Mouse (Mus musculus): Measurements from ENCODE around the gene Defb30. TPM values are rescaled to one million over a fixed set of nuclear protein-coding genes. Genes with fewer than 3 reads are reported as not detected.
A peak's percentile ranks its signal among the peaks of the same experiment; 100 is the strongest.

The Defb30 gene
- total RNA-seq (2022): not detected

- DNase-seq: no peak
These were observed at the start of gene Defb30 for GRCm38 (mm10) chr14:63049910-63050370. Defb30 (minus strand) TSS chr14:63049960.

DNA sequence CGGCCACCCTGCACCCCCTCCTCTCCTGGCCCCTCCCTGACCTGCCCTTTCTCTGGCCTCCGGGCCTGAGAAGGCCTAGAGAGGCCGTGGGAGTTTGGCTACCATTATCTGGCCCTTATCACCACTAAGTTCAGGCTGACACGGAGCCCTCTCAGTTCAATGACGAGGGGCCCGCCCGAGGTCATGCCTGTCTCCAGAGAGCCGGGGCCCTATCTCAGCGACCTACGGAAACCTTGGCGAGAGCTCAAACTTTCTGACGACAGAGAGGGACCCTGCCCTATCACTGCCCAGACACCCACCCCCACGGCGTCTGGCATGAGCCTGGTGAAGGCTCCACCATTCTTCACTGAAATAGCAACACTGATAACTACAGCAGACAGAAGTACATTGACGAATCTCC is 17.9 kb upstream of the Defb30 start:
- no peak for DNase-seq

GRCm38 (mm10) chr14:63066630-63067310 is 17.0 kb upstream of the Defb30 start:
- DNase-seq: no peak

- DNase-seq: no peak
These were observed 15.6 kb upstream of the Defb30 start for GRCm38 (mm10) chr14:63065391-63065790.

DNA sequence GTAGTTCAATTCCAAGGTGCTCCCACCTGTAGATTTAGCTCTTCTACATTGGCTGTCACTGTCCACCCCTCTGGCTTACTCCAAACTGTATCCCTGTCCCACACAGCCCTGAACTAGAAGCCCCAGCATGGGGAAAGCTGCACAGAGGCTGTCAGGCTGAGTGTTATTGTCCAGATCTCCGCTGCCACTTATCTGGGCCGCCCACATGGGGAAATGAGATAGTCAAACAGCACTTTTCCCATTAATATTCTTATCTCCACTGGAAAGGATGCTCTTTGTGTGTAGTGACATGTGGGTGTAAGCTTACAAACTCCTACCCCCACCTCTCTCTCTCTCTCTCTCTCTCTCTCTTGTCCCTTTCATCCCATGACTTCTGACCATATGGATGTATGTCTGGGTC is 12.4 kb upstream of the Defb30 start:
- DNase-seq: no peak

- DNase-seq: no peak
These were observed 10.6 kb upstream of the Defb30 start for GRCm38 (mm10) chr14:63060361-63060760.

DNA sequence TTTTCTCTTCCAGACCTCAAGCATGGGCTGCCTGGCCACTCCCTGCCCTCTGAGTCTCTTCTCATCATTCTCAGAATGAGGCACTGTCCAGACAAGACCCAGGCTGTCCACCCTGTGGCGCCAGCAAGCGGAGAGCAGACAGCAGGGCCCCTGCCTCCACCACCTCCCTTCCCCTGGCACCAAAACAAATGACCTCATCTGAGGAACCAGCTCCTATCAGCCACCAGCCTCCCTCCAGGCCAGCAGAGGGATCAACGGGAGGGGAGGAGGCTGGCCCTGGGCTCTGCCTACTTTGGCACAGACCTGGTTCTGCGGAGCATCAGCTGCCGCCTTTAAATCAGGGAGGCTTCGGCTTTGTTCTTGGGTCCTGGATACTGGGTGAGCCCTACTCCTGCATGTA is 5.0 kb upstream of the Defb30 start:
- peak; percentile 78 for DNase-seq

- DNase-seq: peak; percentile 31
These were observed 1.0 kb upstream of the Defb30 start for GRCm38 (mm10) chr14:63050769-63051168.

DNA sequence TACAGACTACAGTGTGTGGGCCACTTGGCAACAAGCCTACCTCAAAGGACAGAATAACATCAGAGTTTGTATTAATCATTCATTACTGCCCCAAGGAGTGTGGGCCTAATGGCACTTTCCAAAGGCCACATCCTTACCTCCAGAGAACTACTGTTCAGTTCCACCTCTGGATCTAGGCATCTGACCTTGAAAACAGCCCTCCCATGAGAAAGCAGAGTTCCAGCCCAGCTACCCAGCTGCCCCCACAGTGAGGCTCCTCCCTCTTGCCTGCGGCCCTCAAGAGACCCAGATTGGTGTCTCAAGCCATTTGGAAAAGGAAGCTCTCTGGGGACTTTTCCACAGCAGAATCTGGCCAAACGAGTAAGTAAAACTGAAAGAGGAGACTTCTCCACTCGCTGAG is 3.1 kb downstream of the Defb30 start, which contains the start of gene Defb42:
Gene Defb42, plus strand, starts transcription at position 301 of the 400 bp plus-strand sequence.
- no peak for DNase-seq

- DNase-seq: no peak
These were observed 29.1 kb downstream of the Defb30 start for GRCm38 (mm10) chr14:63020524-63021156.

DNA sequence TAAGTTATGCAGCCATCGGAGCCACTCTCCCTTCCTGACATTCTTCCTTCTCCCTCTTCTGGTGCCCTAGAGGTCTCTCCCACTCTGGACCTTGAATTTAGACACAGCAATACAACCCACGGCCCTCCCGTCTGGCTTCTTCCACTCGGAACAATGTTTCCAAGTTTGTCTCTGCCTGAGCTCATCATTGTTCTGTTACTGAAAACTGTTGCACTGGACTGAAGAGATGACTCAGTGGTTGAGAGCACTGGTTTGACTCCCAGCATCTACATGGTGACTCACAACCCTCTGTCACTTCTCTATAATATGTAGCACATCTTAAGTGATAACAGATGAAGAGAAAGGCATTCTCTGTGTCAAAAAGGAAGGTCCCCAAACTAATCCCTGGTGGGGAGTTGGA is 35.1 kb downstream of the Defb30 start:
- no peak for DNase-seq

GRCm38 (mm10) chr14:63013082-63013481 is 36.7 kb downstream of the Defb30 start:
- DNase-seq: no peak

DNA sequence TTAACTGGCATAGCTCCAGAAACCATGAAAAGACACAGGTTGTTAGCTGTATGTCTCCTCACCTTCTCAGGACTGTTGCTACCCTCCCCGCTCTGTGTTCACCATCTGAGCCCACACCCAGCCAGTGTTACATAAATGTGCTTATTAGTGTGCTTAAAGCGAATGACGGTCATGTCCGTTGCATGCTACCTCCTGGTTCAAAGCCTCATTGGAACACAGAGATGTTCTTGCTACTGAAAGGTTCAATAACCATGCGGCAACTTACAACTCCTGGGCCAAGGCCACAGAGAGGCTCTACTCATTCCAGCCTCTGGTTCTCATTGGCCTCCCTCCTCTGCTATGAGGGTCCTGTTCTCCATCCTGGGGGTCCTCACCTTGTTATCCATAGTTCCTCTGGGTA is 38.3 kb downstream of the Defb30 start, which contains the start of gene Defb43:
Gene Defb43, plus strand, starts transcription at position 301 of the 400 bp plus-strand sequence.
- DNase-seq: no peak

- peak; percentile 30 for DNase-seq
These were observed 47.2 kb downstream of the Defb30 start for GRCm38 (mm10) chr14:63002588-63002987.

DNA sequence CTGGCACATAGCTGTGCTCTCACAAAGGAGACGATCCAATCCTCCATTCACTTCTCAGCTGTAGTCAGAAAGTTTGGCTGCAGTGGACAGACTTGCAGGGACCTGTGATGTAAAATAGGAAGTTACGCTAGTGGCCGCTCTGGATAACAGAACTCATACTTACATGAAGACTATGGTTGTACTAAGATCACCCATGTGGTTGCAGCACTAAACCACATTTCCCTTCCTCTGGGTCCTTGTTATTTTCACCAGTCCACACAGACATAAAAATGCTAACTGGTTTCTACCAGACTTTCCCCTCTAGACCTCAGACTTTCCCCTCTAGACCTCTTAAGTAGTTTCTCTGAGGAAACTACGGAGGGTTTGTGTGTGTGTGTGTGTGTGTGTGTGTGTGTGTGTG is 50.8 kb downstream of the Defb30 start:
- DNase-seq: no peak

DNA sequence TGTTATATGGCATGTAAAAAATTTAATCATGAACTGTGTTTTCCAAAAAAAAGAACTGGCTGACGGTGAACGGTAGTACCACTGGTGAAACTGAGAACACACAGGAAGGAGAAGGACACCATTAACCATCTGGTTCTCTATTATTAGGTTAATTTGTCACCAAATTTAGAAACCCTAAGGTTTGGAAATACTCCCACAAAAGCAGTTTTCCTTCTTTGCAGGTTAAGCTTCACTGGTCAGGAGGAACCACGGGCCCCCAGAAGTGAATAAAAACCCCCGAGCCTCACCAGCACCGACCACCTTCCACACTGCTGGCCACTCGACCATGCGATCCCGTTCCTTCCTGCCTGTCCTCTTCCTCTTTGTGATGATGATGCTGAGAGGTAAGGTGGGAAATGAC is 52.0 kb downstream of the Defb30 start, which contains the start of gene Defb47:
Gene Defb47, plus strand, starts transcription at position 301 of the 400 bp plus-strand sequence.
- no peak for DNase-seq

- DNase-seq: no peak
These were observed 57.8 kb downstream of the Defb30 start for GRCm38 (mm10) chr14:62991849-62992510.

DNA sequence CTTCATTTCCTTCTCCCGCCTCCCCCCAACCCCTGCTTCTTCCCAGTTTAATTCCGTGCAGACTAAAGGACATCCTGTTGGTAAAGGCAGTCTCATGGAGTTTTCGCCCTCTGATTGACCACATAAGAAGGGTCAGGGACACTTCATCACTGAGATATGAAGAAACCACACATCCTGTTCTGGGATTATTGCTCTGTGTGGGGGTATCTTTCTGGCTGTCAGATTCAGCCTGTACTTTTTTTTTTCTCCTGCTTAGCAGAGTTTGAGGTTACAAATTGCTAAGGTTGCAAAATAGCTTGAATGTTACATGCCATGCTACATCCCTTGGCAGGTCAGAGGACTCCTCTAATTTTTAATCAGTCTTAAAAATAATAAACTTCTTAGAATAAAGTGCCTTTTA is 58.5 kb downstream of the Defb30 start:
- DNase-seq: no peak

GRCm38 (mm10) chr14:62984410-62984809 is 65.3 kb downstream of the Defb30 start, which contains the start of gene Defb48:
Defb48 (minus strand) TSS chr14:62984510.
- DNase-seq: no peak

All from adrenal gland, adult 8-10 months (tissue).